Mouse (Mus musculus) midbrain, embryonic 12.5 days (tissue): Measurements from ENCODE around the gene Trpm5. TPM values are rescaled to one million over a fixed set of nuclear protein-coding genes. Genes with fewer than 3 reads are reported as not detected.

Source experiments
- ATAC-seq: fragments of 200-750 bp; cut with Nextera tagmentation; 2 replicates; pipeline ENCODE4 v1.8.0; 2017; ENCODE audit warnings: low read depth, moderate TSS enrichment, moderate library complexity; ENCODE audit not compliant: low FRiP score
- H3K27ac ChIP-seq: fragments of 300-500 bp; sonication (generic); replicated peaks from 2 replicates; pipeline ENCODE4 v1.5.1; 2016; ENCODE audit warnings: mild to moderate bottlenecking
- H3K27me3 ChIP-seq: fragments of 300-500 bp; sonication (generic); 2 replicates; pipeline ENCODE4 v1.6.1; 2016; ENCODE audit warnings: mild to moderate bottlenecking
- H3K36me3 ChIP-seq: fragments of 300-500 bp; sonication (generic); 2 replicates; pipeline ENCODE4 v1.6.1; 2016
- H3K4me1 ChIP-seq: fragments of 300-500 bp; sonication (generic); 2 replicates; pipeline ENCODE4 v1.6.1; 2016
- H3K4me2 ChIP-seq: fragments of 300-500 bp; sonication (generic); replicated peaks from 2 replicates; pipeline ENCODE4 v1.6.1; 2016; ENCODE audit warnings: mild to moderate bottlenecking, moderate library complexity
- H3K4me3 ChIP-seq: fragments of 300-500 bp; sonication (generic); 2 replicates; pipeline ENCODE4 v1.5.1; 2016; ENCODE audit warnings: mild to moderate bottlenecking
- H3K9ac ChIP-seq: fragments of 300-500 bp; sonication (generic); replicated peaks from 2 replicates; pipeline ENCODE4 v1.6.1; 2016; ENCODE audit warnings: mild to moderate bottlenecking, moderate library complexity
- H3K9me3 ChIP-seq: fragments of 300-500 bp; sonication (generic); 2 replicates; pipeline ENCODE4 v1.6.1; 2016; ENCODE audit warnings: mild to moderate bottlenecking
- WGBS: fragments of 180-500 bp; shearing (Covaris S2); methylation state at CpG from one replicate; pipeline ENCODE4 v1.1.7; 2016; 5-methylcytosine and 5-hydroxymethylcytosine counted together
- polyA plus RNA-seq: library from polyadenylated mRNA; unstranded; fragments of >200 nt; fragmentation: Nextera tagmentation; extraction: Ambion mirVana; gene quantifications from 2 replicates; pipeline ENCODE4 v1.2.1, GENCODE M21; 2016

Trpm5 gene
- polyA plus RNA-seq, 1 experiment from 2014 or later, result 1.7 TPM

DNA sequence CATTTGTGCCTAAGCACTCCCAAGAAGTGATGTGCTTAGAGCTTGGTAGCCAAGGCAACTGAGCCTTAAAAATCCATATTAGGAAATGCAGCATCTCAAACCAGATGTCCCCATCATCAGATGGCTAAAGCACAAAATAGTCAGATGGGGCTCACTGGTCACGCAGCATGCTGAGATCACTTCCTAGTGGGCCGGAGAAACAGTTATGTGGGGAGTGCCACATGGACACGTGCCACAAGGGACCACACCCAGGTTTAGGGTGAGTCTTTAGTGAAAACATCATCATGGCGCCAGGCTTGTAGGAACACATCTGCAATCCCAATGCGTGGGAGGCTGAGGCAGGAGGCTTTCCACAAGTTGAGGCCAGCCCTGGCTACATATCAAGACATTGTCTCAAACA is 22.1 kb upstream of the Trpm5 start:
- Histone ChIP-seq H3K9me3 (0 out of 2 replicates have a peak, but pooled peaks cover 5% of the 10 kb centered on the region), H3K27me3 (peaks cover 5% of the 10 kb centered on the region; the same call in 1 of the 2 replicates), H3K4me1 (no peaks in the 10 kb centered on the region), H3K4me2 (no peak overlapping the region), H3K27ac (no peak overlapping the region), H3K4me3 (no peak overlapping the region), H3K9ac (no peak overlapping the region), H3K36me3 (no peaks in the 10 kb centered on the region)
- 81% methylated on average over 5 of the region's 5 CpGs for WGBS
- ATAC-seq, result no peak

DNA sequence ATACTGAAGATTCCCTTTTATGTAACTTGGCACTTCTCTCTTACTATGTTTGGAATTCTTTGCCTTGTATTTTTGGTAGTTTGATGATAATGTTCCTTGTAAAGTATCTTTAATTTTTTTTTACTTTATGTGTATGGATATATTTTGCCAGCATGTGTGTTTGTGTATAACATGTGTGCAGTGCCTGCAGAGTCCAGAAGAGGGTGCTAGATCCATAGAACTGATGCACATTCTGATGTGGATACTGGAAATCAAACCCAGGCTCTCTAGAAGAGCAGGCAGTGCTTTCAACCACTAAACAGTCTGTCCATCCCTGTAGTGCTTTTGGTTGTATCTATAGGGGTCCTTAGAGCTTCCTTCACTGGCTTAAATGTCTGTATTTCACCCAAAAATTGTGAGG is 20.3 kb upstream of the Trpm5 start:
- no peak overlapping the region for H3K27ac ChIP-seq
- ATAC-seq, result no peak
- no peaks in the 10 kb centered on the region for H3K4me1 ChIP-seq

DNA sequence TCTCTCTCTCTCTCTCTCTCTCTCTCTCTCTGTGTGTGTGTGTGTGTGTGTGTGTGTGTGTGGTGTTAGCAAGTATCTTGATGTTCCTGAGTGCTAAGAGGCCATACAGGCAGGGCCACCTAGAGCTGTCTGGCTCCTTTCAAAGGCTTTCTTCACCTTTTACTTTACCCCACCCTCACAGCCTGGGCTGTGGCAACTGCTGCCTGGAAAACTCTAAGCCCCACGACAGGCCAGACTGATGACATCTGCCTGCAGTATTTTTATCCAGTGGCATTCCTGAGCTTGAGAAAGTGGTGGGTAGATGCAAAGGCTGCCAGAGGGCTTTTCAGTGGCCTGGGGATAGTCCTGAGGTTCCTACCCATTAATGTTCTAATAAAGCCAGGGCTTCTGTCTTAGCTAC is 18.0 kb upstream of the Trpm5 start:
- Histone ChIP-seq H3K9ac (no peak overlapping the region), H3K4me3 (no peak overlapping the region)

More for the DNA sequence above, 20.3 kb upstream of the Trpm5 start:
- peaks cover 6% of the 10 kb centered on the region for H3K27me3 ChIP-seq
- no peak overlapping the region for H3K4me3 ChIP-seq
- H3K4me2 ChIP-seq, result no peak overlapping the region
- H3K9me3 ChIP-seq, result 0 out of 2 replicates have a peak, but pooled peaks cover 5% of the 10 kb centered on the region
- H3K9ac ChIP-seq, result no peak overlapping the region
- no peaks in the 10 kb centered on the region for H3K36me3 ChIP-seq

DNA sequence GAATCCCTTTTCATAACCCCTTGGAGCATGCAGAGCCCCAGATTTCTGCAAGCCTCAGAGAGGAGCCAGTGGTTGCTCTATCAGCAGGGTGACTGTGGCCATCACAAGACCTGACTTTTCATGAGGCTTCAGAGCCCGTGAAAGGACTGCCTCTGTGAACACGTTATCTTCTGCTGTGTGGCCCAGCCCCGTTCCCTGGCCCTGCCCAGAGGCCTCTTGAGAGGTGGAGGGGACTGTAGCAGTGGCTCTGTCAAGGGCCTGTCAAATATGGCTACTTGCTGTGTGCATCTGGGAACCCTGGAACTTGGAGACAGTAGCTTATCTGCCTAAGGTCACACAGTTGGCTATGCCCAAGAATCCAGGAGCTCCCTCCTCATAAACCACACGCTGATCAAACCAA is 17.3 kb upstream of the Trpm5 start:
- ATAC-seq, result no peak
- 71% methylated on average over 4 of the region's 4 CpGs for WGBS
- Histone ChIP-seq H3K9me3 (0 out of 2 replicates have a peak, but pooled peaks cover 5% of the 10 kb centered on the region), H3K27ac (no peak overlapping the region), H3K4me3 (no peak overlapping the region), H3K4me2 (no peak overlapping the region), H3K4me1 (peaks cover 8% of the 10 kb centered on the region), H3K9ac (no peak overlapping the region), H3K27me3 (peaks cover 37% of the 10 kb centered on the region), H3K36me3 (no peaks in the 10 kb centered on the region)

More for the DNA sequence above, 18.0 kb upstream of the Trpm5 start:
- no peaks in the 10 kb centered on the region for H3K36me3 ChIP-seq
- H3K4me1 ChIP-seq, result peaks cover 2% of the 10 kb centered on the region
- no peak overlapping the region for H3K27ac ChIP-seq
- peaks cover 30% of the 10 kb centered on the region for H3K27me3 ChIP-seq
- 0 out of 2 replicates have a peak, but pooled peaks cover 5% of the 10 kb centered on the region for H3K9me3 ChIP-seq
- WGBS, result 44% methylated on average over 1 of the region's 1 CpGs
- no peak overlapping the region for H3K4me2 ChIP-seq
- ATAC-seq, result no peak

DNA sequence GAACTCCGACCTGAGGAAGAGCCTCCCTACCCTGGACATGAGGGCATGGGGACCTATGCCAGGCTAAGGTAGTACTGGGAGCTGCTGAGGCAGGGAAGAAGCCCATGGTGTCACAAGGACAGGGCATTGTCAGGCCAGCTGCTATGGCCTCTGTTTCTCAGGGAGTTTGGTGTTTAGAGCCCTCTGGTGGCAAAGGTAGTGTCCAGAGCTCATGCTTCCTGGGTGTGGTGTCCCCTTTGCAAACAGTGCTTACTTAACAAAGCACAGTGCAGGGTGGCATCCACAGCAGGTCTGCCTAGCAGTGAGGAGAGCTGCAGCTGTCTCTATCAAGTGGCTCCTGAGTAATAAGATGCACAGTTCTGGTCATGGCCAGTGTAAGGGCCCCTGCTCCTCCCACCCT is 16.4 kb upstream of the Trpm5 start:
- H3K27ac ChIP-seq, result no peak overlapping the region
- H3K36me3 ChIP-seq, result no peaks in the 10 kb centered on the region
- 0 out of 2 replicates have a peak, but pooled peaks cover 5% of the 10 kb centered on the region for H3K9me3 ChIP-seq
- peaks cover 8% of the 10 kb centered on the region for H3K4me1 ChIP-seq
- H3K27me3 ChIP-seq, result peaks cover 46% of the 10 kb centered on the region
- no peak for ATAC-seq
- H3K4me3 ChIP-seq, result no peak overlapping the region
- H3K4me2 ChIP-seq, result no peak overlapping the region
- WGBS, result 63% methylated on average over 1 of the region's 1 CpGs
- no peak overlapping the region for H3K9ac ChIP-seq

DNA sequence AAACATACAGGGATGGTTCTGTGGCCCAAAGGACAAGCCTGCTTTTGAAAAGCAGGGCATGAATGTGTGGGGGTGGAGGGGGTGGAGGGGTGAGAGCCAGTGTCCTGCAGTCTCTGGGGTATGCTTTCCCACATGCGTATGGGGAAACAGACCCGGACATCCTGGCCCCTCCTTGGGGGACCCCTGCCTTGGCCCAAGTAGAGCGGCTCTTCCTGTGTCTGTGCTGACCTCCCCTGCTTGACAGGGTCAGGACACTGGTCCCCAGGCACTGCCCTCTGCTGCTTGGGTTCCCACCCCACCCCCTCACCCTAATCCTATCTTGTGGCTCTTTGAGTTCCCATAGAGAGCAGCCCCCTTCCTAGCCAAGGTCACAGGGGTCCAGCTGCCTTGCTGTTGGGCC is 15.3 kb upstream of the Trpm5 start:
- H3K27me3 ChIP-seq, result peaks cover 55% of the 10 kb centered on the region
- no peak overlapping the region for H3K4me3 ChIP-seq
- ATAC-seq, result no peak
- no peak overlapping the region for H3K9ac ChIP-seq
- H3K4me1 ChIP-seq, result peaks cover 8% of the 10 kb centered on the region
- H3K27ac ChIP-seq, result no peak overlapping the region
- H3K4me2 ChIP-seq, result no peak overlapping the region
- WGBS, result 58% methylated on average over 3 of the region's 3 CpGs
- H3K36me3 ChIP-seq, result no peaks in the 10 kb centered on the region
- 0 out of 2 replicates have a peak, but pooled peaks cover under 1% of the 10 kb centered on the region for H3K9me3 ChIP-seq

DNA sequence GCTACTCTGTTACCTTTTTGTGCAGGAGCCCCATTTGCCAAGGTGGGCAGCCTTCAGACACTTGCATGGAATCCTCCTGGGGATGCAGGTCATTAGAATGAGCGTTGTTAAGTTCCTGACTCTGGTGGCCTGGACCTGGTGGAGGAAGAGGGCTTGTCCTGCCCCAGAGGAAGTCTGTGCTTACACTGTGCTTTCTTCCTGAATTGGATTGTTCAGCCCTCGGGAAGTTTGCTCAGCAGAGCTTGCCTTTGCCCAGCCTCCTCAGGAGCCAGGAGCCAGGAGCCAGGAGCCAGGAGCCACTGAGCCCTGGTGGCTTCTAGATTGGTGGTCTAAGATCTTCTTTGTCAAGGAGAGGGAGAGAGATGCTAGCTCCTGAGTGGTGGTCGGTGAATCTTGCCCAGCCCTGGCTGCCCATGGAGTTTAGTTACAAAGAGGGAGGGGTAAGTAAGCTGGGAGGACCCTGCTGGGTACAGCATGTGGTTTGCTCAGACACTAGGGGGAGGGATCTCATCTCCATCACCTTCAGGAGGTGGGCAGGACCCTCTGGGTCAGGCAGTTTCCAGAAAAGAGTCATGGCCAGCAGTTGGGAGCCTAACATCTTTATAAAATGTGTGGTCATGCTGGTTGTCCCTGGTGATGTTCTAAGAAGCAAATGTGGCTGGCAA is 14.7 kb upstream of the Trpm5 start:
- no peaks in the 10 kb centered on the region for H3K9me3 ChIP-seq
- no peak overlapping the region for H3K4me2 ChIP-seq
- no peaks in the 10 kb centered on the region for H3K36me3 ChIP-seq
- H3K27ac ChIP-seq, result no peak overlapping the region
- no peak for ATAC-seq
- 27% methylated on average over 3 of the region's 3 CpGs for WGBS
- peaks cover 57% of the 10 kb centered on the region for H3K27me3 ChIP-seq
- H3K4me3 ChIP-seq, result no peak overlapping the region
- peaks cover 8% of the 10 kb centered on the region for H3K4me1 ChIP-seq
- no peak overlapping the region for H3K9ac ChIP-seq

DNA sequence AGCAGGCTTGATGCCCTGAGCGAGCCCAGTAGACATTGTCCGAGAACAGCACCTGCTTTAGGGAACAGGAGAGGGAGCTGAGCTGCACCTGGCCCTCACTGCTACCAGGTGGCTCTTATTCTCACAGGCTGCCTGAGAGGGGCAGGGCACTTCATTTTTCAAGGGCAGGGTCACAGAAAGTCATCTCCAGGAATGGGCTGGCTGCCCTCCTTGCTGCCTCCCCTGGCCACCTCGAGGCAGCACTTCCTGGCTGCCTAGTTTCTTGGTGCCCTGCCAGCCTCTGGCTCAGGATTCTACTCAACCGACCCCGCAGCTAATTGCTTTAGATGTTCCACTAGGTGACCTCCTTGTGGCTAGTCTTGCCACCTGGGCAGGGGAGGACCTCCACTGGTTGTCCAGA is 13.8 kb upstream of the Trpm5 start:
- Histone ChIP-seq H3K27me3 (peaks cover 62% of the 10 kb centered on the region), H3K4me1 (peaks cover 8% of the 10 kb centered on the region)
- whole genome bisulfite sequencing, result 45% methylated on average over 5 of the region's 5 CpGs

DNA sequence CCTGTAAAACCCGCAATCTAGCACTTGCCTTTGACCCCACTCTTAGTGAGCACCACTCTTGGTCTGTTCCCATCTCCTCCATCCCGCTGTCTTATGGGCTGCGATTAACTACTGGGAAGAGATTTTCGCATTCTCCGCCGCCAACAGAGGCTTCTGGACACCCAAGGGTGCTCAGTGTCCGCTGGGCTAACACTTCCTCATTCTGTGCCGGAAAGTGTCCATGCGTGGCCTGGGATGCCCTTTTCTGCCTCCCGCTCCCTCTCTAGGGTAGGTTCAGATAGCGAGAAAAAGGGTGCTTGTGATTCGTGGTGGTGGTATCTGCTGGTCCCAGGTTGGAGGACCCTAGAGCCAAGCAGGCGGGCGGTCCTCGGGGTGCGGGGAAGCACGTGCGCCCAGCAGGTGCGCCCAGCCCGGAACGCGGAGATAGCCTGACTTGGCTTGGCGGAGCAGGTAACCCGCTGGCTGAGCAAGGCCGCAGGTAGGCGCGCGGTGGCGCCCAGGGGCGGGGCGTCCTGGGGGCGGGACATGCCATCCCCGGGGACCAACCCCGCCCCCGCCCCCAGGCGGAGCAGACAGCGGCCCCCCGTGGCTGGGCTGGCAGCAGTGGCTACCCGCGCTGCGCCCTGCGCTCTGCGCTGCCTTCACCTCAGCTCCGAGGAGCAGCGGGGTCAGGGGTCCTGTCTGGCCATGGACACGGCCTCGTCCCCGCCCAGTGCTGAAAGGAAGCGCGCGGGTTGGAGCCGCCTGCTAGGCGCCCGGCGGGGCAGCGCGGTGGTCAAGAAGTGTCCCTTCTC is 12.4 kb upstream of the Trpm5 start:
- Histone ChIP-seq H3K4me3 (peak overlapping the region; percentile 27), H3K27ac (no peak overlapping the region), H3K27me3 (peaks cover 61% of the 10 kb centered on the region), H3K4me2 (peak overlapping the region; percentile 44), H3K36me3 (no peaks in the 10 kb centered on the region), H3K9me3 (no peaks in the 10 kb centered on the region), H3K9ac (0 out of 2 replicates have a peak overlapping the region, but pooled peaks have one; percentile 20), H3K4me1 (peaks cover 8% of the 10 kb centered on the region)
- no peak for ATAC-seq
- 7% methylated on average over 48 of the region's 57 CpGs for WGBS

More for the DNA sequence above, 13.8 kb upstream of the Trpm5 start:
- no peak overlapping the region for H3K9ac ChIP-seq
- no peak for ATAC-seq
- no peaks in the 10 kb centered on the region for H3K36me3 ChIP-seq
- H3K27ac ChIP-seq, result no peak overlapping the region
- H3K9me3 ChIP-seq, result no peaks in the 10 kb centered on the region
- no peak overlapping the region for H3K4me3 ChIP-seq
- H3K4me2 ChIP-seq, result no peak overlapping the region

DNA sequence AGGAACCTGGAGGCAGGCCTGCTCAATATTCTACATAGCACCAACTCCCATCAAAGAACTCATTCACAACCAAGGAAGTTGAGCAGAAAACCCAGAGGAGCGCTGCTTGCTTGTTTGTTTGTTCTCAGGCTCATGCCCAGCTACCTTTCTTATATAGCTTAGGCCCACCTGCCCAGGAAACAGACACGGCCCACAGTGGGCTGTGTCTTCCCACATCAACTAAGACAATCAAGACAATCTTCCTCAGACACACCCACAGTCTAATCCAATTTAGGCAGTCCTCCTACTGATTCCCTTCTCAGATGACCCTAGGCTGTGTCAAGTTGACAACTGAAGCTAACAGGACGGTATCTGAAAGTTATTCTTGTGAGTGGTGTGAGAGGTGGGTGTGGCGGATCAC is 11.6 kb upstream of the Trpm5 start, which contains the start of gene Kcnq1:
Gene Kcnq1, plus strand, starts transcription at position 301 of the 400 bp plus-strand sequence.
- Histone ChIP-seq H3K9me3 (no peaks in the 10 kb centered on the region), H3K4me2 (peak within 1 kb of the TSS; percentile 44), H3K27ac (no peak within 1 kb of the TSS), H3K4me1 (peaks cover 8% of the 10 kb centered on the region), H3K4me3 (peak within 1 kb of the TSS; percentile 27), H3K9ac (0 out of 2 replicates have a peak within 1 kb of the TSS, but pooled peaks have one; percentile 20), H3K27me3 (peaks cover 57% of the 10 kb centered on the region), H3K36me3 (no peaks in the 10 kb centered on the region)
- no peak for ATAC-seq
- 66% methylated on average over 4 of the region's 4 CpGs for WGBS

DNA sequence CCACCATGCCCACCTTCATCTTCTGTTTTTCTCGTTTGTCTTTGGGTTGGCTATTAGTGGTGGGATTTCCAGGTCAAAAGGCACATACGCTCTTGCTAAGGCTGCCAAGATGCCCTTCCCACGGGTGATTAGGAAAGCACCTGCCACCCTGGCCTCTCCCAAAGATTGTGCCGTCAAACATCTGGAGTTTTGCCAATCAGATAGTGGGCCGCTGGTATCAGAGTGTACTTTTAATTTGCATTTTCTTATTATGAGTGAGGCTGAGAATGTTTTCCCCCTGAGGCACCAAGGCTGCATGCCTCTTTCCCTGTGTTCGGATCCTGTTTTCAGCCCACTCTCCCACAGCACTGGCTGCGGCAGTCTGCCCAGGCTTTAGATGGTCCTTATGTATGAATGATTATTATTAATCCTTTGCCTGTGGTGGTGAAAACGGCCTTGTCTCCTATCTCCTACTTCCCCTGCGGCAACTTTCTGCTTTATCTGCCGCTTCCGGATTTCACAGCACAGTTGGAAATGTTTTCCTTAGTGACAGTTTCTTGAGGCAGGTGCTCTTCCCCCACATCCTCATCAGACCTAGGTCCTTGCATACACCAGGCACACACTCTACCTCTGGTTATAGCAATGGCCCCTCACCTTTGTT is 10.9 kb upstream of the Trpm5 start:
- Histone ChIP-seq H3K9ac (no peak overlapping the region), H3K27ac (no peak overlapping the region), H3K4me3 (no peak overlapping the region), H3K4me2 (no peak overlapping the region), H3K4me1 (peaks cover 8% of the 10 kb centered on the region), H3K27me3 (peaks cover 57% of the 10 kb centered on the region), H3K36me3 (no peaks in the 10 kb centered on the region), H3K9me3 (no peaks in the 10 kb centered on the region)
- WGBS, result 74% methylated on average over 11 of the region's 11 CpGs
- no peak for ATAC-seq

DNA sequence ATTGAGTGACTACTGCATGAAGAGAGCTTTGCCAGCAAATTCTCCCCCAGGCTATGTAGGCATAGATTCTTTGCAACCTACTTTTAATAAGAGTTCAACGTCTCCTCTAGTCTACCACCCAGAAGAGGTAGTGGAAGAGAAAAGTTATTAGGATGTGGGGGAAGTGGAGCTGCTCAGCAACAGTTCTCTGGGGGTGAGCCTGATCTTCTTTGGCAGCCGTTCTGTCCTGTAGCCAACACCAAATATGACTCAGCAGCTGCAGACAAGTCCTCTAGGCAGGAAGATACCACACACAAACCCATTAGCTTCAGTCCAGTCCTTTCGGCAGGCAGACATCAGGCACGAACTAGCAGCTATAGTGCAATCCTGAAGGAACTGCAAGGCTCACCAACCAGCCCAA is 6.3 kb upstream of the Trpm5 start:
- Histone ChIP-seq H3K4me2 (no peak overlapping the region), H3K36me3 (no peaks in the 10 kb centered on the region), H3K27ac (no peak overlapping the region), H3K9me3 (no peaks in the 10 kb centered on the region), H3K9ac (no peak overlapping the region), H3K4me1 (no peaks in the 10 kb centered on the region), H3K27me3 (peaks cover 21% of the 10 kb centered on the region), H3K4me3 (no peak overlapping the region)
- WGBS, result 72% methylated on average over 4 of the region's 4 CpGs
- ATAC-seq, result no peak
